Mouse (Mus musculus) cerebellum, adult 11 months (tissue): ENCODE data around the gene Ephb1.
A peak's percentile ranks its signal among the peaks of the same experiment; 100 is the strongest.

Experiments
- DNase-seq: peaks from one replicate; pipeline ENCODE4 v3.0.0; 2022

Ephb1 gene

GRCm38 (mm10) chr9:102243296-102243695 lies 111.2 kb downstream of the Ephb1 start:
- no peak for DNase-seq

GRCm38 (mm10) chr9:102241546-102241945 lies 112.9 kb downstream of the Ephb1 start:
- DNase-seq, result peak; percentile 41

- DNase-seq, result peak; percentile 37
These were observed 114.3 kb downstream of the Ephb1 start for GRCm38 (mm10) chr9:102240215-102240614.

- DNase-seq, result no peak
These were observed 119.0 kb downstream of the Ephb1 start for GRCm38 (mm10) chr9:102235444-102235951.

- peak; percentile 59 for DNase-seq
These were observed 123.2 kb downstream of the Ephb1 start for GRCm38 (mm10) chr9:102231248-102231647.

GRCm38 (mm10) chr9:102216746-102217566 lies 137.5 kb downstream of the Ephb1 start:
- DNase-seq, result no peak

GRCm38 (mm10) chr9:102212036-102212383 lies 142.5 kb downstream of the Ephb1 start:
- DNase-seq, result no peak

GRCm38 (mm10) chr9:102211296-102212035 lies 143.0 kb downstream of the Ephb1 start:
- no peak for DNase-seq

GRCm38 (mm10) chr9:102205518-102205917 lies 149.0 kb downstream of the Ephb1 start:
- no peak for DNase-seq

GRCm38 (mm10) chr9:102201867-102202266 lies 152.6 kb downstream of the Ephb1 start:
- no peak for DNase-seq

- DNase-seq, result no peak
These were observed 157.6 kb downstream of the Ephb1 start for GRCm38 (mm10) chr9:102196856-102197255.

GRCm38 (mm10) chr9:102194063-102194462 lies 160.4 kb downstream of the Ephb1 start:
- no peak for DNase-seq

- DNase-seq, result no peak
These were observed 161.5 kb downstream of the Ephb1 start for GRCm38 (mm10) chr9:102192724-102193685.

GRCm38 (mm10) chr9:102190058-102190457 lies 164.4 kb downstream of the Ephb1 start:
- DNase-seq, result no peak

GRCm38 (mm10) chr9:102189406-102189805 lies 165.1 kb downstream of the Ephb1 start:
- DNase-seq, result peak; percentile 88

GRCm38 (mm10) chr9:102183663-102184274 lies 170.7 kb downstream of the Ephb1 start:
- DNase-seq, result peak; percentile 30

GRCm38 (mm10) chr9:102181810-102182490 lies 172.5 kb downstream of the Ephb1 start:
- DNase-seq, result no peak

- no peak for DNase-seq
These were observed 173.2 kb downstream of the Ephb1 start for GRCm38 (mm10) chr9:102181276-102181675.

- DNase-seq, result no peak
These were observed 174.0 kb downstream of the Ephb1 start for GRCm38 (mm10) chr9:102180486-102180885.

- DNase-seq, result no peak
These were observed 174.4 kb downstream of the Ephb1 start for GRCm38 (mm10) chr9:102180070-102180469.

- DNase-seq, result no peak
These were observed 184.8 kb downstream of the Ephb1 start for GRCm38 (mm10) chr9:102169706-102170105.

- DNase-seq, result no peak
These were observed 198.6 kb downstream of the Ephb1 start for GRCm38 (mm10) chr9:102155876-102156275.
